7 mouse cellular contexts compared by ENCODE assay signal in genomic region chr5:64808106-64809010, GRCm38 (mm10). TPM values are rescaled to one million over a fixed set of nuclear protein-coding genes. Genes with fewer than 3 reads are reported as not detected.
DNase-seq lines count a peak whose midpoint lies in the region; ATAC-seq and TF ChIP-seq lines count a peak whose summit lies in the region.

No protein-coding gene starts in this region.

- WGBS in embryonic facial prominence, embryonic 11.5 days, result 49% methylated on average over 24 of the region's 24 CpGs
- WGBS in hindbrain, embryonic 12.5 days, result 58% methylated on average over 24 of the region's 24 CpGs
- 37% methylated on average over 24 of the region's 24 CpGs for WGBS in liver, embryonic 11.5 days
- WGBS in small intestine, adult 2 months, result 18% methylated on average over 24 of the region's 24 CpGs

- H3K27ac ChIP-seq in embryonic facial prominence, embryonic 11.5 days (replicated peaks; ENCODE audit: low read depth, low read length), result peak overlapping the region; percentile 67
- H3K27ac ChIP-seq in hindbrain, embryonic 12.5 days, result peak overlapping the region; percentile 70
- H3K27ac ChIP-seq in liver, embryonic 11.5 days (ENCODE audit: low read depth, low read length), result peak overlapping the region; percentile 96
- peak overlapping the region; percentile 97 for H3K27ac ChIP-seq in small intestine, adult 2 months (ENCODE audit: insufficient read depth, low read depth, low read length)

- H3K4me3 ChIP-seq in embryonic facial prominence, embryonic 11.5 days (ENCODE audit: low read depth, low read length), result no peak overlapping the region
- no peak overlapping the region for H3K4me3 ChIP-seq in hindbrain, embryonic 12.5 days
- peak overlapping the region; percentile 37 for H3K4me3 ChIP-seq in liver, embryonic 11.5 days (ENCODE audit: low read depth, low read length)
- peak overlapping the region; percentile 45 for H3K4me3 ChIP-seq in small intestine, adult 2 months (ENCODE audit: low read depth, low read length)

- peak overlapping the region; percentile 48 for H3K9ac ChIP-seq in embryonic facial prominence, embryonic 11.5 days (replicated peaks; ENCODE audit: low read length)
- peak overlapping the region; percentile 27; the same call in 1 of the 2 replicates for H3K9ac ChIP-seq in hindbrain, embryonic 12.5 days
- peak overlapping the region; percentile 20; the same call in 1 of the 2 replicates for H3K9ac ChIP-seq in liver, embryonic 11.5 days (ENCODE audit: low read depth, low read length)

- peak overlapping the region; percentile 21; the same call in 1 of the 2 replicates for H3K4me2 ChIP-seq in embryonic facial prominence, embryonic 11.5 days (ENCODE audit: low read depth, low read length)
- H3K4me2 ChIP-seq in hindbrain, embryonic 12.5 days (replicated peaks), result peak overlapping the region; percentile 31
- peak overlapping the region; percentile 73 for H3K4me2 ChIP-seq in liver, embryonic 11.5 days

- H3K36me3 ChIP-seq in embryonic facial prominence, embryonic 11.5 days (replicated peaks; ENCODE audit: control insufficient read depth, insufficient read depth, low read depth, low read length), result no peaks in the 10 kb centered on the region
- no peaks in the 10 kb centered on the region for H3K36me3 ChIP-seq in hindbrain, embryonic 12.5 days
- peaks cover 11% of the 10 kb centered on the region for H3K36me3 ChIP-seq in liver, embryonic 11.5 days (ENCODE audit: control insufficient read depth, insufficient read depth, low read length)
- peaks cover 9% of the 10 kb centered on the region for H3K36me3 ChIP-seq in small intestine, adult 2 months (ENCODE audit: control insufficient read depth, insufficient read depth, low read length)

- no peak for TF ChIP-seq POLR2A in small intestine, adult 2 months (IDR thresholded peaks at IDR 0.05; ENCODE audit: low read depth, low read length)

- no peak for TF ChIP-seq CTCF in small intestine, adult 2 months (IDR thresholded peaks at IDR 0.05; ENCODE audit: extremely low read depth, insufficient read length, insufficient replicate concordance, low read depth, low read length)

- H3K27me3 ChIP-seq in embryonic facial prominence, embryonic 11.5 days (ENCODE audit: control insufficient read depth, insufficient read depth, low read length), result no peaks in the 10 kb centered on the region
- H3K27me3 ChIP-seq in hindbrain, embryonic 12.5 days, result no peaks in the 10 kb centered on the region
- no peaks in the 10 kb centered on the region for H3K27me3 ChIP-seq in liver, embryonic 11.5 days (replicated peaks; ENCODE audit: control insufficient read depth, insufficient read depth, low read length)
- H3K27me3 ChIP-seq in small intestine, adult 2 months (ENCODE audit: control insufficient read depth, insufficient read depth, low read length), result no peaks in the 10 kb centered on the region

- H3K4me1 ChIP-seq in embryonic facial prominence, embryonic 11.5 days (ENCODE audit: control insufficient read depth, insufficient read depth, low read length), result peaks cover 26% of the 10 kb centered on the region
- peaks cover 68% of the 10 kb centered on the region for H3K4me1 ChIP-seq in hindbrain, embryonic 12.5 days
- H3K4me1 ChIP-seq in liver, embryonic 11.5 days (replicated peaks; ENCODE audit: control insufficient read depth, insufficient read depth, low read length), result peaks cover 83% of the 10 kb centered on the region
- H3K4me1 ChIP-seq in small intestine, adult 2 months (ENCODE audit: control insufficient read depth, insufficient read depth, insufficient read length, low read length), result peaks cover 31% of the 10 kb centered on the region

- no peak for ATAC-seq in embryonic facial prominence, embryonic 11.5 days (replicated peaks; ENCODE audit: insufficient number of reproducible peaks, low FRiP score, low TSS enrichment, low read depth)
- ATAC-seq in hindbrain, embryonic 12.5 days (ENCODE audit: low FRiP score), result no peak
- no peak for ATAC-seq in liver, embryonic 11.5 days (replicated peaks; ENCODE audit: low FRiP score)

- H3K9me3 ChIP-seq in embryonic facial prominence, embryonic 11.5 days (replicated peaks; ENCODE audit: control insufficient read depth, low read length), result no peaks in the 10 kb centered on the region
- H3K9me3 ChIP-seq in hindbrain, embryonic 12.5 days (replicated peaks), result no peaks in the 10 kb centered on the region
- no peaks in the 10 kb centered on the region for H3K9me3 ChIP-seq in liver, embryonic 11.5 days (ENCODE audit: control insufficient read depth, low read length)

- DNase-seq in T-cell, adult 2 months (ENCODE audit: low spot score), result peak; percentile 36
- DNase-seq in embryonic facial prominence, embryonic 11.5 days (ENCODE audit: low spot score), result peak; percentile 39
- DNase-seq in liver, embryonic 11.5 days (ENCODE audit: low spot score), result no peak
- no peak for DNase-seq in c-Kit-positive CD71-positive TER-119-positive erythroid progenitor cells, embryonic 14.5 days (ENCODE audit: low spot score)
- DNase-seq in right cerebral cortex, postnatal 25 days, result no peak

RNA-seq across cellular contexts. Expression of gene Klf3, which starts 5.2 kb away (rescaled TPM):
- 31.5 and 34.6 TPM in 2 replicates for polyA plus RNA-seq in embryonic facial prominence, embryonic 11.5 days (2014; fragmentation: Nextera tagmentation; extraction: Ambion mirVana)
- 44.6 and 50.7 TPM in 2 replicates for polyA plus RNA-seq in hindbrain, embryonic 12.5 days (2016; fragmentation: Nextera tagmentation; extraction: Ambion mirVana)
- polyA plus RNA-seq in liver, embryonic 11.5 days (2014; fragmentation: Nextera tagmentation; extraction: Ambion mirVana), result 66.9 and 68.7 TPM in 2 replicates
- polyA plus RNA-seq in small intestine, adult 2 months (2012; rRNA removed), result 52.4 and 170 TPM in 2 replicates

Comparison
In these comparisons a context has a peak if more than half of its experiments do, and no peak if none do; other contexts are left out.
1. DNase-seq: peak in T-cell, adult 2 months (single experiment) and embryonic facial prominence, embryonic 11.5 days (single experiment); none in liver, embryonic 11.5 days (single experiment), c-Kit-positive CD71-positive TER-119-positive erythroid progenitor cells, embryonic 14.5 days (single experiment) and right cerebral cortex, postnatal 25 days (single experiment).
2. H3K4me2 ChIP-seq: peak in every context shown above with its lines; median percentile 73 in liver, embryonic 11.5 days; 31 in hindbrain, embryonic 12.5 days; 21 in embryonic facial prominence, embryonic 11.5 days.
3. H3K4me3 ChIP-seq: peak in liver, embryonic 11.5 days (single experiment) and small intestine, adult 2 months (single experiment); none in embryonic facial prominence, embryonic 11.5 days (single experiment) and hindbrain, embryonic 12.5 days (single experiment).
4. Peak in every context shown above with its lines, with median percentiles within 50 percentile points of each other: H3K27ac ChIP-seq and H3K9ac ChIP-seq.